Mouse (Mus musculus) heart, adult 2 months (tissue): ENCODE measurements around the gene Fgf18.

Source experiments
- CTCF ChIP-seq: fragments of 200-600 bp; IDR thresholded peaks from 2 replicates; pipeline ENCODE4 v1.8.1; 2022; ENCODE audit warnings: antibody characterized with exemption, mild to moderate bottlenecking, moderate library complexity
- POLR2A ChIP-seq: fragments of 200-500 bp; IDR thresholded peaks from 2 replicates; pipeline ENCODE4 v1.6.1; 2011; ENCODE audit warnings: mild to moderate bottlenecking, low read depth, low read length, control low read depth; ENCODE audit not compliant: insufficient read depth

DNA sequence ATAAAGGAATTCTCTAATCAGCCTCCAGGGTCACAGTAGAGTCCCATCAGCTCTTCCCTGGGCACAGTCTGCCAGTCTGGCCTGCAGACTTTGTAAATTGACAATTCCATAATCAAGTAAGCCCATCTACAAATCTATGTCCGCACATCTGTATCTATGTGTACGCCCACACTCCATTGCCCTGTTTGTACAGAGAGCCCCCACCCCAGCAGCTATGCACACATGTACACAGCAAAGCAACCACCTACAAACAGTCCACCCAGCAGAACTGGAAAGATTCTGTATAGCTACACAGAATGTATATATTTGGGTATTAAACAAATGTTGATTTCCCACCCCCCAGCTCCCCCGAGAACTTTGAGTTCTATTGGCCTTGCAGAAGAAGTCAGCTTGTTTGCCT, 62.1 kb downstream of the Fgf18 start:
- TF ChIP-seq CTCF (no peak), POLR2A (no peak)
